Mouse (Mus musculus) kidney, adult 8-10 months (tissue): ENCODE measurements around the gene Glce.
A peak's percentile ranks its signal among the peaks of the same experiment; 100 is the strongest.

Experiments used
- DNase-seq, 2 experiments: peaks; one replicate each; pipeline ENCODE4 v3.0.0; 2022

The Glce gene

DNA sequence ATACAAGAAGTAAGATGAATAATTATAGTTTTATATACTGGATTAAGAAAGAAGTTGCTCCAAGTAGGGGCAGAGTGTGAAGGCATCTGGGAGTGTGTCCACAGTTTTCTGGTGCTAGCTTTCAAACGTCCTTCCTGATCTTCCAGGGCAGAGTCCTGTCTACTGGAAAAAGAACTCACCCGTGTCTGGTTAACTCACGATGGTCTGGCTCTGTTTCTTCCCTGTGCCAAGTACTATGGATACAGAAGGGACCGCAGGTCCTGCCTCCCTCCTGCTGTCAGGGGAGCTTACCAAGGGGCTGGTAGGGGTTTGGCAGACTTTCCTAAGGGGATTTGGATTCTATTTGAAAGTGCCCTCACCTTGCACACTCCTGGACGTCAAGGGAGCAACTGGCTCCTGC, 97.4 kb downstream of the Glce start:
- peak; percentile 66 to 73 for DNase-seq

DNA sequence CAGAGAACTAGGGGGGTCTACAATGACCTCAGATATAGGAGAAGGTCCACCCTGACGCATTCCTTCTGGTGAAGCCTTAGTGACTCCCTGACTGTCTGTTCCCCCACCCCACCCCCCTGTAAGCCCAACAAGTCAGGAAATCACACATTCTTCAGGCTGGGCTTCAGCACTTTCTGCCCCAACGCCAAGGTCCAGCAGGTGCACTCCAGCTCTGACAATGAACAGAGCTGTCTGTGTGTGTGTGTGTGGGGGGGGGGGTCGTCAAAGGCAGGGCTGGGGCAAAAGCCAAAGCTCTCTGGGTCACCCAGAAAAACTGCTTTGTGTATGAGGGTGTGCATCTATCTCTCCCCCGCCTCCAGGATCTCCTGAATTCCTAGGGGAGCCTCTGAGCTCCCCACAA, 98.6 kb downstream of the Glce start:
- no peak for DNase-seq

DNA sequence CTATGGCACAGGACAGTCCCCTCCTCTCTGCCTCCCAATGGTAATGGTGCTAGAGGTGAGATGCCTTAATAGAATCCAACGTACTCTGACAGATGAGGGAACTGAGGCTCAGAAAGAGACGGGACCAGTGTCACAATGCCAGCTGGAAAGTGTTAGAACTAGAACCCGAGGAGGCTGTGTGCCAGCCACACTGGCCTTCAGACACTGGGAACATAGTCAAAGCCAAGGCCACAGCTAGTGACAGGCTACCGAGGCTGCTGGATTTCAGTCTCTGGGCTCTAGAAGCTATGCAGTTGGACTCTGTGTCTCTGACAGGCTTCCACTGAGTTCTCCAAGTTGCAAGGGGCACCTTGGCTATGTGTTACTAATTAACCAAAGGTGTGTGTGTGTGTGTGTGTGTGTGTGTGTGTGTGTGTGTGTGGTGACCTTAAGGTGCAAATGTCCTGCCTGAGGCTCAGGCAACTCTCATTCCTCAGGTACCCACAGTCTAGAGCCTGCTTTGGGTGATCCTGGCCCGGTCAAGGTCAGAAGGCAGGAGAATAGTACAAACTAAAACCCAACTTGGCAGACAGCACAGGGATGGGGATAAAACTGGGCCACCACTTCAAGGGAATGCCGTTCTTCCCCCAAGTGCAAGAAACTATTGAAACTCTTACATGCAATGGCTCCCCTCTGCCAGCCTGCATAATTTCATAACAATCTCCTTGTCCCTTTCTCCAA, 99.3 kb downstream of the Glce start:
- peak; percentile 80 to 88 for DNase-seq

DNA sequence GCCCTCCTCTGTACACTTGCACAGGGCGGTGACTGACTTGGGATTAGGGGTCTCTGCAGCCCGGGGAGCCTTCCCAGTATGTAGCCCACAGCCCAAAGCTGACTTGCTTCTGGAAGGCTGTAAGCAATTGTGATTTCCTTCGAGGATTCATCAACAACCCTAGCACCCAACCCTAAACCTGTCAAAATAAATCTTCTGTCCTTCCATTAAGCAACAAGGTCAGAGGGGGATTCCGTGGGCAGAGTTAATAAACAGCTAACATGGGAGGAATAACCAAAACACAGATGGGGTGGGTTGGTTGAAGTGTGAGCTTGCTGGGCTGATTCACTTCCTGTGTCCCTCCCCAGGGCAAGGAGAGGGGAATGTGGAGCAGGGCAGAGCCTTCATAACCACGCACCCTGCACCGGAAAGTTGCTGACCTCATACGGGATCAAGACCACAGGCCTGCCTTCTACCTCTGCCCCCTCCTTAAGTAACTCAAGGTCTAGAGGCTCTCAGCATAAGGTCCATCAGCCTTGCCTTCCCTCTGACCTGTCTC, 100.8 kb downstream of the Glce start:
- peak; percentile 72 to 90 for DNase-seq

DNA sequence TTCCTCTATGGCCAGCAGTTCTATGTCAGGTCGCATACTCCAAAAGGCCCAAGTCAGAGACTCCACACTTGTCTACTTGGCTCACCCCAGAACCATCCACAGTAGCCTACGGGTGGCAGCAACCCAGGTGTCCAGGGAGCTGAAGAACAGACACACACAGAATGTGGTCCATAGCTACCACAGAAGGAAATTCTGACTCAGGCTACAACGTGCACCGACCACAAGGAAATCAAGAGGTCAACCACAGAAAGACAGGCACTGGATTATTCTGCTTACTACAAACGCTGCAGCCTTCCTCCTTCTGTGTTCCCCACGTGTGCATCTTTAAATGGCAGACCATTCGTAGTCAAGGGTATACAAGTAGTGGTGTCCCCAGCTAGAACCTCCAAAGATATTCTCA, 102.2 kb downstream of the Glce start:
- no peak for DNase-seq

DNA sequence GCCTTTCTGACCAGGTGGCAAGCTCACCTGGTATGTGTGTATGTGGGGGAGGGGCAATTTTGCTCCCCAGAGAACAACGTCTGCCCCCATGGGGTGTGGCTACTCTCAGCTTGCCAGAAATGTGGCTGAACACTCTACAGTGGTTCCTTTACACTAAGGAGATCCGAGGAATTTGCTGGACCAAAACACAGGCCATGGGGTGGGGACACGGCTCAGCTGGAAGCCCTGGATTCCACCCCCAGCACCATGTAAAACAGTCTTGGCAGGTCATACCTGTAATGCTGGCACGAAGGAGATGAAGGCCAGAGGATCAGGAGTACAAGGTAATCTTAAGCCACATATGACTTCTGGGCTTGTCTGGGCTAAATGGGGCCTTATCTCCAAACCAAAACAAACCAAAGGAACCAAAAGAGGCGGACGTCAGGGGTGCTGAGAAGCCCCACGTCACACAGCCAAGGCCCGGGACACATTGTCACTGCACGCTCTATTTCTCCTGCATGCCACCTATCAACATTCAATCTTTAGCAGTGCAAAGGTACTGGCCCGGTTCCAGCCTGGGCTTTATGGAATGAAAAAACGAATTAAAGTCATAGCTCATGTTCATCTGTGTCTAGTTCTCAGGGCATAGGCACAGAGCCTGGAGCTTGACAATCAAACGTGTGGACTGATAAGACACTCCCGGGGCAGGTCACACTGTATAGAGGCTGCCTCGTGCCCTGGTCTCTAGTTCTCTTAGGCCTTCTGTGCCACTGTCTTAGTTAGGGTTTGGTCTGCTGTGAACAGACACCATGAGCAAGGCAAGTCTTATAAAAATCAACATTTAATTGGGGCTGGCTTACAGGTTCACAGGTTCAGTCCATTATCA, 104.0 kb downstream of the Glce start:
- peak; percentile 74 to 81 for DNase-seq

DNA sequence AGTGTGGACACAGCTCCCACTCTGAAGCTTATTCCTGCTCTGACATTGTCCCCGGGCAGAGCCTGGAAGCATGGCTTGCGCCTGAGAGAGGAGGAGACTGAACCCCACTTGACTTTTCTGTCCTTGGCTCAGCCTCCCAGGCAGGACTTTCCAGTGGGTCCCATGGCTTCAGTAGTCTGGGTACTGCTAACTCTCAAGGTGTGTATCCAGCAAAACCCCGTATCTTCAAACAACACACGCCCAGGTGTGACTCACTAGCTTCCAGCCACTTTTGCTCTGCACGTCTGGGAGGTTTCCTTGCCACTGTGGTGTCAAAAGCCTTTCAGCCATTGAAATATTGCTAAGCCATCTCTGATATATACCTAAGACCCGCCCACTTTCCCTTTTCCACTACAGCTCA, 105.1 kb downstream of the Glce start:
- no peak for DNase-seq

DNA sequence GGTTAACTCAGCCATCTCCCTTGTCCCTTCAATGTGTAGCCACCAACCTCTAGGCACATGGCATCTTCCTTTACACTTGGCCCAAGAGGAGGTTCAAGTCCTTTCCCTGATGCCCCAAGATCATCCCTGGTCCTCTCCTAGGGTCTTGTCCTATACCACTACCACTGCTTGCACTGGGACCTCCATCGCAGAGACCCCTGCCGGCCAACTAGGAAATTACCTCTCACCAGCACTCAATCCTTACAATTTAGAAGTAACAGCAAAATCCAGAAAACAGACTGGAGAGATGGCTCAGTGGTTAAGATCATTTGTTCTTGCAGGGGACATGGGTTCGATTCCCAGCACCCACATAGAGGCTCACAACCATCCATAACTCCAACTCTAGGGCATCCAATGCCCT, 107.0 kb downstream of the Glce start:
- no peak for DNase-seq

DNA sequence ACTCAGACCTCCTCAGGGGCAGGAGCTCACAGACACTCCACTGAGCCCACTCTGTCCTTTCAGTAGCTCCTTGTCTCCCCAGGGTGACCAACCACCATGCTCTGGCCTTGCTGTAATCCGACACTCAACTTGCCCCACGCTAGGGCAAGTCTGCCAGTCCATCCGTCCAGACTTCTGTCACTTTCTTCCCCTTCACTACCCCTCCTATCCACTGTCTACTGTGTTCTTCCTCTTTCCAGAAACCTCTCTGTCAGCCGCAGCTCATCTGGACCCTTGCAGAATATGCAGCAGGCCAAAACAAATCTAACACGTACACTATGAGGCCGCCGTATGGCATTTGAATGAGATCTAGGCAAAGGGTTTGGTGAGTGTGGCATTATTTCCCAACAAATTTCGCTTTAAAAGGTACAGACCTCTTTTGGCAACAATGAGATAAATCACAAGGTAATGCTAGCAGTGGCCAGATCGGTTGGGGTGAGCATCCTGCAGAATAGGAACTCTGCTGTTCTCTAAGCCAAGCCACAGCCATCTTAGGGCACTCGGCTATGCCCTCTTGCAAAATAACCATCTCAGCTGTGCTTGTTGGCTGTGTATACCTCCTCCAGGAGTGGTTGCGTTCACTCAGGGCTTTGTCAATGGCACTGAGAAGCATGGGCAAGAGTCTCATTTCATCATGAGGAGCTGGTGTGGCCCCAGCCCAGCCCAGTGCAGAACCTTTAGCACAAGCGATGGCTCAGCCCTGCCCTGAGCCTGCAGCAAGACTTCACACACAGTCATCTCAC, 108.9 kb downstream of the Glce start:
- DNase-seq = no peak

DNA sequence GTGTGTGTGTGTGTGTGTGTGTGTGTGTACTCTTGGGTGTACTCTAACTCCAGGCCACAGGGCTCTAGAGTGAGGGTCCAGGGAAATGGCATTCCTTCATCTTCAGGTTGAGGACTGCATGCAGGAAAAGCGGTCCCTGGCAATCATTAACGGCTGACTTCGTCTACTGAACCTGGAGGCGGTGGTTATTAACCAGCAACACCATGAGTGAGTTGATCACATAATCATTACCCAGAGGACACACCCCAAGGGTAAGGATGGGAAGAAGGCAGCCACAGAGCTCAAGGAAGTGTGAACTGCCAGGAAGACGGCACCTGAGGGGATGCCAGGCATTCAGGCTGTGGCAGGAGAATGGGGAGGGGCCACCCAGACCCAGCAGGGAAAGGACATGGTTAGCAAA, 114.1 kb downstream of the Glce start:
- DNase-seq = peak; percentile 89 to 95
